Mouse (Mus musculus): ENCODE measurements around the gene Elavl2. TPM values are rescaled to one million over a fixed set of nuclear protein-coding genes. Genes with fewer than 3 reads are reported as not detected.

Gene Elavl2
- total RNA-seq, 1 experiment from 2014 or later: 1.8 TPM

GRCm38 (mm10) chr4:91208415-91209292, 191.9 kb downstream of the Elavl2 start:
- no peak for DNase-seq

Small RNA genes lying within 50 kb of the gene (microRNA-seq; reads per million reads assigned to microRNA genes)
- 0 reads per million in 2 experiments for gene Mir6402
